Mouse (Mus musculus) heart, embryonic 10.5 days (tissue): Measurements from ENCODE around the gene Rere. TPM values are rescaled to one million over a fixed set of nuclear protein-coding genes. Genes with fewer than 3 reads are reported as not detected.

Experiments used
- DNase-seq: peaks from one replicate; pipeline ENCODE4 v3.0.0-alpha.2; 2017; ENCODE audit warnings: low spot score
- H3K27ac ChIP-seq: fragments of 300-500 bp; sonication (generic); 2 replicates; pipeline ENCODE4 v1.5.1; 2016; ENCODE audit warnings: mild to moderate bottlenecking
- H3K27me3 ChIP-seq: fragments of 300-500 bp; sonication (generic); 2 replicates; pipeline ENCODE4 v1.6.1; 2016; ENCODE audit warnings: mild to moderate bottlenecking; ENCODE audit not compliant: poor library complexity, insufficient read depth, severe bottlenecking
- H3K36me3 ChIP-seq: fragments of 300-500 bp; sonication (generic); 2 replicates; pipeline ENCODE4 v1.6.1; 2016; ENCODE audit warnings: mild to moderate bottlenecking, moderate library complexity
- H3K4me1 ChIP-seq: fragments of 300-500 bp; sonication (generic); 2 replicates; pipeline ENCODE4 v1.6.1; 2016; ENCODE audit warnings: mild to moderate bottlenecking
- H3K4me3 ChIP-seq: fragments of 300-500 bp; sonication (generic); 2 replicates; pipeline ENCODE4 v1.5.1; 2016; ENCODE audit warnings: mild to moderate bottlenecking, moderate library complexity
- H3K9me3 ChIP-seq: fragments of 300-500 bp; sonication (generic); 2 replicates; pipeline ENCODE4 v1.6.1; 2016; ENCODE audit warnings: mild to moderate bottlenecking, moderate library complexity
- WGBS: fragments of 180-500 bp; shearing (Covaris S2); methylation state at CpG from one replicate; pipeline ENCODE4 v1.1.7; 2016; 5-methylcytosine and 5-hydroxymethylcytosine counted together
- polyA plus RNA-seq: library from polyadenylated mRNA; unstranded; fragments of >200 nt; fragmentation: Nextera tagmentation; extraction: Ambion mirVana; gene quantifications from 2 replicates; pipeline ENCODE4 v1.2.1, GENCODE M21; 2016

Rere gene
- polyA plus RNA-seq, 1 experiment from 2014 or later, result 31.6 TPM

DNA sequence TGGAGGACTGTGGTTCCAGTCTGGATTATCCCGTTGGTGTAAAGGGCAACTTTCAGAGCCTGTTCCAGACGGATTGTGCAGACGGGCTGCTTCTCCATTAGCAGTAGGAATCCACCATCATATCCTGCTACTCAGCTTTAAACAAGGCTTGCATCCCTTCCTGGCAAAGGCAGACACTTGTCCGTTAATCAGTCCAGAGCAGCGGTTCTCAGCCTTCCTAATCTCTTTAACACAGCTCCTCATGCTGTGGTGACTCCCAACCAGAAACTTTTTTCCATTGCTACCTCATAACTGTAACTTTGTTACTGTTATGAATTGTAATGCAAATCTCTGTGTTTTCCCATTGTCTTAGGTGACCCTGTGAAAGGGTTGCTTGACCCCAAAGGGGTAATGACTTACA, 367.9 kb downstream of the Rere start:
- Histone ChIP-seq H3K4me1 (peaks cover 15% of the 10 kb centered on the region), H3K9me3 (no peaks in the 10 kb centered on the region), H3K4me3 (no peak overlapping the region), H3K27me3 (peaks cover 37% of the 10 kb centered on the region), H3K36me3 (no peaks in the 10 kb centered on the region), H3K27ac (no peak overlapping the region)
- DNase-seq, result no peak
- 69% methylated on average over 5 of the region's 5 CpGs for WGBS

DNA sequence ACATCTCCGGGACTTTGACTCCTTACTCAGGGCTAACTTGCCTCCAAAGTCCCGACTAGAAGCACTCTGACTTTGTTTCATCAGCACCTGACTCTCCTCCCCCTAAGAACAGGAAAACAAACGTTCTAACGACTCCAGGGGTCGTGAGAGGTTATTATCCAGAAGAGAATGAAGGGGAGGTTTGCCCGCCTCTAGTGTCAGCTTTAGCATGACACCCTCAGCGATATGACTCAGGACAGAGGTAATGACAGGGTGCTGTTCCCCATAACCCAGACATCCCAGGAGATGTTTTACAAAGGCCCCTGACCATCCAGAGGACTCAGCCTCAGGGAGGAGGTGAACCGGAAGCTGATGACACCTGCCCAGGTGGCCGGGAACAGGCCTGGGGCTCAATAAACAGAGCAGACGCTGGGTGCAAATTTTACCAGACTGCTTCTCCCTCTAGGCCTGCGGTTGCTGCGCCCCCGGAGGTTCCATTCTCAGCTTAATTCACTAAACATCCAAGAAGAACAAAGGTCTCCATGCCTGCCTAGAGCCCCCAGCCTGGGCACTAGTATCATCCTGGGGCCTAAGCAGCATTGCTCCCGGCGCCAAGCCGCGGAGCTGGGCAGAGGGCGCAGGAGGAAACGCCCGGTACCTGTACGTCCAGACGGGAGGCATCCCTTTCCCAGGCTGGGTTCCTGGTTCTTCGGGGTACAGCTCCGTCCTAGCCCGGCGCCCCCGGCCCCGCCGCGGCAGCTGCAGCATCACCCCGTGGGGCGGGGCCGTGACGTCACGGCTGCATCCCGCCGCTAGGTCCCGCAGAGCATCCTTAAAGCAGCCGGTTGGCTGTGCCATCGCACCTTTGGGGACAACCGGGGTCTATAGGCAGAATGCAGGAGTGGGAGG, 370.2 kb downstream of the Rere start, which contains the start of gene Slc45a1:
Slc45a1 (minus strand) TSS at position 785 of the 888 bp plus-strand sequence.
- H3K27ac ChIP-seq, result no peak within 1 kb of the TSS
- H3K4me3 ChIP-seq, result peak within 1 kb of the TSS; percentile 48
- peaks cover 15% of the 10 kb centered on the region for H3K4me1 ChIP-seq
- DNase-seq, result no peak
- 8% methylated on average over 41 of the region's 41 CpGs for WGBS
- peaks cover 2% of the 10 kb centered on the region for H3K9me3 ChIP-seq
- H3K36me3 ChIP-seq, result no peaks in the 10 kb centered on the region
- peaks cover 46% of the 10 kb centered on the region for H3K27me3 ChIP-seq

DNA sequence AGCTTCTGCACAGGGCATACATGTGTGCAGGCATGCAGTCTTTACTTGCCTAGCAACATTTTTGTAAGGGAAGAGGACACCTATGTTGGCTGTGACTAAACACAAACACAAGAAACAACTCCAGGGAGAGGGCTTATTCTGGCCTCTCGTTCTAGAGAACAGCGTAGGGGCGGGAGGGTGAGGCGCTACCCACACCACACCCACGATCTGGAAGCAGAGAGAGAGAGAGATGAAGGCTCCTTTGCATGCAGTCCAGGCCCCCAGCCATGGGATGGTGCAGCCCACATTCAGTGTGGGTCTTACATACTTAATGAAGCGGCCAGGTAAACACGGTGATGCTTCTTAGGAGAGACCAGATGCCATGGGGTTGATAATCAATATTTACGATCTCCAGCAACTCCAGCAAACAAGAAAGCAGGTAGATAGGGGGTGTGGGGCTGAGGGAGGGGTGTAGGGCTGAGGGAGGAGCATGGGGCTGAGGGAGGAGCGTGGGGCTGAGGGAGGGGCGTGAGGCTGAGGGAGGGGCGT, 371.7 kb downstream of the Rere start:
- H3K4me1 ChIP-seq, result peaks cover 15% of the 10 kb centered on the region
- DNase-seq, result no peak
- H3K4me3 ChIP-seq, result no peak overlapping the region
- H3K27ac ChIP-seq, result no peak overlapping the region
- H3K27me3 ChIP-seq, result peaks cover 46% of the 10 kb centered on the region
- WGBS, result 37% methylated on average over 10 of the region's 11 CpGs
- peaks cover 3% of the 10 kb centered on the region for H3K9me3 ChIP-seq
- H3K36me3 ChIP-seq, result no peaks in the 10 kb centered on the region

DNA sequence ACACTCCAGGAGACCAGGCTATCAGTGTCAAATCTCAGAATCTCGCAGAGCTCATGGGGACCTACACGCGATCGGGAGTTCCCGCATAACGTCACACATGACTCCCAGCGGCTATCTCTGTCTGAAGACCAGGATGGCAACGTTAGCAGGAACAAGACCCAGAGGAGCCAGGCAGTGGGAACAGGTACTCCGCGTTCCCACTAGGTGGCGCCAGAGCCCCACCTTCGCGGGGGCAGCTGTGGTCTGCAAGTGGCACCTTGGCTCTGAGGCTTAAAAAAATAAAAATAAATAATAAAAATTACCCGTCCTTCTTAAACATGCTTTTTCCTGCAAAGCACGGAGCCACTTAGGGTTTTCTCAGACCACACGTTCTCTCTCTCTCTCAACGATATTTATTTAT, 374.5 kb downstream of the Rere start:
- H3K27ac ChIP-seq, result no peak overlapping the region
- H3K4me3 ChIP-seq, result peak overlapping the region; percentile 35; the same call in 1 of the 2 replicates

DNA sequence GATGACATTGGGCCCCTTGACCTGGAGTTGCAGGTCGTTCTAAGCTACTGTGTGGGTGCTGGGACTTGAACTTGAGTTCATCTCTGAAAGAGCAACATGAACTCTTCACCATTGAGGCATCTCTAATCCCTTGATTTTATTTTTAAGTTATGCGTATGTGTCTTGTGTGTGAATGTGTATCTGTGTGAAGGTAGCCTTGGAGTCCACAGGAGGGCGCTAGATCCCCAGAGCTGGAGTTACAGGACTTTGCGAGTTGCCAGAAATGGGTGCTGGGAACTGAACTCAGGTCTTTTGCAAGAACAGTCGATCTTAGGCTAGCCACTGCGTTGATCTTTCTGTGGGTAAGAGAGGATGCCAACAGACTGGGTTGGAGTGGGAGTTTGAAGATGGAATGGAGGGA, 375.1 kb downstream of the Rere start:
- peaks cover 25% of the 10 kb centered on the region for H3K4me1 ChIP-seq
- no peak overlapping the region for H3K27ac ChIP-seq
- DNase-seq, result no peak
- peaks cover 42% of the 10 kb centered on the region for H3K27me3 ChIP-seq
- no peaks in the 10 kb centered on the region for H3K36me3 ChIP-seq
- WGBS, result 74% methylated on average over 6 of the region's 6 CpGs
- H3K9me3 ChIP-seq, result peaks cover 3% of the 10 kb centered on the region
- H3K4me3 ChIP-seq, result no peak overlapping the region

More for the DNA sequence above, 374.5 kb downstream of the Rere start:
- peaks cover 22% of the 10 kb centered on the region for H3K4me1 ChIP-seq
- H3K36me3 ChIP-seq, result no peaks in the 10 kb centered on the region
- peaks cover 3% of the 10 kb centered on the region for H3K9me3 ChIP-seq
- 5% methylated on average over 17 of the region's 17 CpGs for WGBS
- peaks cover 47% of the 10 kb centered on the region for H3K27me3 ChIP-seq
- DNase-seq, result peak; percentile 91

DNA sequence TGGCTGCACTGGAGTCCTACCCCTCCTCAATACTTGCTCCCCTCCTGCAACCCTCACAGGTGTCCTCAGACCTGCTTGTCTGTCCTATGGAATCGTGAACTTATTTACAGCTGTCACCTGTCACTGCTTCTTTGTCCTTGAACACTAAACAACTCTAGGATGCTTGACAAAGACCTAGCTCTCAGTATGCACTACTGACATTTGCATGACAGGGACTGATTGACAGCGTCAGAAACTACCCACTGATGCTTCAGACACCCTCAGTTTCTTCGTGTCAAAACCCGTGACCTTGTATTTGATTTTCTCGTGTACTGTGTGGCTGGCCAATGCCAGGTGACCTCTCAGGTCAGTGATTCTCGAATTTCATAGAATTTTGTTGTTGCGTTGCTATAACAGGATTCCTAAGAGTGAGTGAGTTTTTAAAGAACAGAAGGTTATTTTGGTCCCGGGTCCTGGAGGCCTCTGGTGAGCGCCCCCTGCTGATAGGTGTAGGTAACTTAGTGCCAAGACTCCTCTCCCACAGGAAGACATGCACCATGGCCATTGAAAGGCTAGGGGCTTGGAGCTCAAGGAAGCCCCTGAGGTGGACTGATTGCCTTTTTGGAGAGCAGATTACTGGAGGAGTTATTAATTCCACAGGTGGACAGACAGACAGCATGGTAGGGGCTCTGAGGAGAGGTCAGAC, 378.6 kb downstream of the Rere start:
- WGBS, result 67% methylated on average over 9 of the region's 9 CpGs
- H3K27ac ChIP-seq, result 0 out of 2 replicates have a peak overlapping the region, but pooled peaks have one; percentile 6
- DNase-seq, result no peak

DNA sequence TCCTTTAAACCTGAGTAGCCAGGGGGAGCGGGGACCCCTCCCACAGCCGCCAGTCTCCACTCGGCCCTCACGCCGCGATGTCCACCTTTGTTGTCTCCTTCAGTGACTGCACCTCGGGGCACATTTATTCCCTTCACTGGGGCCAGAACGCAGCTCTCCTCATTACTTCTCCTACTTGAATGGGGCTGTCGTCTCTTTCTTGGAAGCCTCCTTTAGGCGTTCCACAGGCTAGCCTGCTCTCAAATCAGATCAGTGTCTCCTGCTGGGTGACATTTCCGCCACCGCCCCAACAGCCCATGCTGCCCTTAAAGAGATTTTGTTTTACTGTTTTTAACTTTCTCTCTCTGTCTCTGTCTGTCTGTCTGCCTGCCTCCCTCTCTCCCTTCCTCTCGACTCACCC, 380.4 kb downstream of the Rere start:
- Histone ChIP-seq H3K4me3 (peak overlapping the region; percentile 52), H3K9me3 (no peaks in the 10 kb centered on the region), H3K4me1 (peaks cover 26% of the 10 kb centered on the region), H3K27ac (peak overlapping the region; percentile 60), H3K36me3 (no peaks in the 10 kb centered on the region), H3K27me3 (peaks cover 8% of the 10 kb centered on the region; the same call in 1 of the 2 replicates)
- no peak for DNase-seq
- 4% methylated on average over 13 of the region's 13 CpGs for WGBS

More for the DNA sequence above, 378.6 kb downstream of the Rere start:
- Histone ChIP-seq H3K4me1 (peaks cover 22% of the 10 kb centered on the region), H3K4me3 (no peak overlapping the region), H3K27me3 (peaks cover 10% of the 10 kb centered on the region), H3K36me3 (no peaks in the 10 kb centered on the region), H3K9me3 (peaks cover 3% of the 10 kb centered on the region)

DNA sequence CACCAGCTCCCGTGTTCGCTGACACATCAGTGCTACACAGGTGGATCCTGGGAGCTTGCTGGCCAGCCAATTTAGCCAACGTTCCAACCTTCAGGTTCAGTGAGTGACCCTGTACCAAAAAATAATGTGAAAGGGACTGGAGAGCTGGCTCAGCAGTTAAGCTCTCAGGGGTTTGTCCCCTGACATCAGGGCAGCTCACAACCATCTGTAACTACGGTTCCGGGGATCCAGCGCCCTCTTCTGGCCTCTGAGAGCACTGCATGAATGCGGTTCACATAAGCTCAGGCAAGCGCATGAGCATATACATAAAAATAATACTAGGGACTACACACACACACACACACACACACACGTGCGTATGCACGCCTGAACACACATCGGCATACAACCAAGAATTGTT, 381.7 kb downstream of the Rere start:
- H3K4me1 ChIP-seq, result peaks cover 26% of the 10 kb centered on the region
- H3K27ac ChIP-seq, result no peak overlapping the region
- peaks cover 8% of the 10 kb centered on the region; the same call in 1 of the 2 replicates for H3K27me3 ChIP-seq
- H3K36me3 ChIP-seq, result no peaks in the 10 kb centered on the region
- DNase-seq, result no peak
- H3K9me3 ChIP-seq, result no peaks in the 10 kb centered on the region
- H3K4me3 ChIP-seq, result no peak overlapping the region
- WGBS, result 54% methylated on average over 12 of the region's 12 CpGs

DNA sequence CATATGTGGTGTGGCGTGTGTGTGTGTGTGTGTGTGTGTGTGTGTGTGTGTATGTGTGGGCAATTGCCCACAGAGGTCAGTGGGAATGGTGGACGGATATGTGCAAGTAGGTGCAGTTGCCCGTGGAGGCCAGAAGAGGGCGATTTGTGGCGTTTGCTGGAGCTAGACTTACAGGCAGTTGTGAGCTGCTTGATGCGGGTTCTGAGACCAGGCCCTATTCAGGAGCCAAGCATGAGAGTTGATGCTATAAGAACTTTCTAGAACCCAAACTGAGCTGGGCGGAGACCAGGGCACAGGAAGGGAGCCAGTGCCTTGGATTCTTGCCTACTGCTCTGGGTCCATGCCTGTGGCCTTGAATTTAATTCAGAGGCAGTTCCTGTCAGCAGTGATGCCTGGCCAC, 383.3 kb downstream of the Rere start:
- Histone ChIP-seq H3K27me3 (peaks cover 8% of the 10 kb centered on the region; the same call in 1 of the 2 replicates), H3K9me3 (no peaks in the 10 kb centered on the region), H3K4me3 (no peak overlapping the region), H3K27ac (no peak overlapping the region), H3K4me1 (peaks cover 26% of the 10 kb centered on the region), H3K36me3 (no peaks in the 10 kb centered on the region)
- no peak for DNase-seq
- 75% methylated on average over 7 of the region's 7 CpGs for WGBS

DNA sequence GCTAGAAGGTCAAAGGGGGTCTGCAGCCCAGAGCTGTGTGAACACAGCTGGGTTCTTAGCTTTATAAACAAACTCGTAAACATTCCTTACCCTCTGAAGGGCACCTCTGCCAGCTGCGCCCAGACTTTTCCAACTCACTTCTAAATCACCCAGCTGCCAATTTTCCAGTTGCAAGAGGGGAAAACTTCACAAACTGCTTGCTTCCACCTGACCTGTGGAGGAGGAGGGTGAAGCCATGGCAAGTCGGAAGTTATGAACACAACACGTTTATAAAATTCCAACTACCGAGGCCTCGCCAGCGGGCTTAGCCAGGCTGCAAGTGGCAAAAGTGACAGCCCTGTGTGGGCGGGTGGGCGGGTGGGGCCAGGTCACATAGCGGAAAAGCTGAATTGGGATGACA, 384.4 kb downstream of the Rere start:
- Histone ChIP-seq H3K9me3 (no peaks in the 10 kb centered on the region), H3K36me3 (no peaks in the 10 kb centered on the region), H3K4me3 (no peak overlapping the region), H3K27me3 (peaks cover 4% of the 10 kb centered on the region; the same call in 1 of the 2 replicates), H3K4me1 (peaks cover 22% of the 10 kb centered on the region), H3K27ac (no peak overlapping the region)
- no peak for DNase-seq
- WGBS, result 73% methylated on average over 10 of the region's 10 CpGs
